Mouse (Mus musculus): ENCODE measurements around the gene Rap1gap. TPM values are rescaled to one million over a fixed set of nuclear protein-coding genes. Genes with fewer than 3 reads are reported as not detected.
A peak's percentile ranks its signal among the peaks of the same experiment; 100 is the strongest.

Rap1gap gene
- total RNA-seq, 2 experiments from 2014 or later, result 14.2 to 14.8 TPM

- peak; percentile 63 to 86 for DNase-seq
Measured at GRCm38 (mm10) chr4:137722692-137723427, 58.3 kb downstream of the Rap1gap start.

- peak in 1 of 2 experiments; percentile 47 for DNase-seq
Measured at GRCm38 (mm10) chr4:137723527-137723926, 59.0 kb downstream of the Rap1gap start.

DNA sequence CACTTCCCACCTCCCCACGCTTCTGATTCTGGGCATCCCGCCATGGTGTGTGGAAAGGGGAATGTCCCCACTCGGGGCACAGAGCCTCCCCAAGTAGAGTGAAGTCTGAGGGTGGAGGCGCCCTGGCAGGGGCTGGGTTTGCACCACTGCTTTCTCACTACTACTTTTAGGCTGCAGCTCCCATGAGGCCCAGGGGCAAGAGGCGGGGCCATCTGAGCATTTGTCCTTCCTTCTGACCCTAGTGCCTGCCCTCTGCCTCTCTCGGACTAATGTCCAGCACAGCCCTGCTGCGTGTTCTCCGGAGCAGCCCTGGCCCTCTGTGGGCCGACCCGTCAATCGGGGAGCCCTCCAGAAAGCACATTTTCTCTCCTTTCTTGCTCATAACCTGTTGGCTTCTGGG lies 59.7 kb downstream of the Rap1gap start:
- peak; percentile 80 to 88 for DNase-seq

DNA sequence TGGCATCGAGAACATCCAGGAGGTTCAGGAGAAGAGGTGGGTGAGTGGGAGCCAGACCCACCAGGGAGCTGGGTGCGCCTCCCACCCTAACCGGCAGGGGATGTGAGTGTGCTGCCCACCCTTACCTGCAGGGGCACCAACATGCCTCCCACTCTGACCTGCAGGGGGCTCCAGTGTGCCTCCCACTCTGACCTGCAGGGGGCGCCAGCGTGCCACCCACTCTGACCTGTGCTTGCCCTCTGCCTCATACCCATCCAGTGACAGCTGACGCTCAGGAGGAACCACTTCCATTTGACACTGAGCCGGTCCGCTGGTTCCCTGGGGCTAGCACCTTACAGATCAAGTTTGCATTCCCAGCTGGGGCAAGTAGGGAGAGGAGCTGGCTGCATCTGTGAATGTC lies 60.2 kb downstream of the Rap1gap start:
- peak; percentile 79 to 81 for DNase-seq

GRCm38 (mm10) chr4:137725541-137726145 lies 61.1 kb downstream of the Rap1gap start:
- DNase-seq, result no peak

DNA sequence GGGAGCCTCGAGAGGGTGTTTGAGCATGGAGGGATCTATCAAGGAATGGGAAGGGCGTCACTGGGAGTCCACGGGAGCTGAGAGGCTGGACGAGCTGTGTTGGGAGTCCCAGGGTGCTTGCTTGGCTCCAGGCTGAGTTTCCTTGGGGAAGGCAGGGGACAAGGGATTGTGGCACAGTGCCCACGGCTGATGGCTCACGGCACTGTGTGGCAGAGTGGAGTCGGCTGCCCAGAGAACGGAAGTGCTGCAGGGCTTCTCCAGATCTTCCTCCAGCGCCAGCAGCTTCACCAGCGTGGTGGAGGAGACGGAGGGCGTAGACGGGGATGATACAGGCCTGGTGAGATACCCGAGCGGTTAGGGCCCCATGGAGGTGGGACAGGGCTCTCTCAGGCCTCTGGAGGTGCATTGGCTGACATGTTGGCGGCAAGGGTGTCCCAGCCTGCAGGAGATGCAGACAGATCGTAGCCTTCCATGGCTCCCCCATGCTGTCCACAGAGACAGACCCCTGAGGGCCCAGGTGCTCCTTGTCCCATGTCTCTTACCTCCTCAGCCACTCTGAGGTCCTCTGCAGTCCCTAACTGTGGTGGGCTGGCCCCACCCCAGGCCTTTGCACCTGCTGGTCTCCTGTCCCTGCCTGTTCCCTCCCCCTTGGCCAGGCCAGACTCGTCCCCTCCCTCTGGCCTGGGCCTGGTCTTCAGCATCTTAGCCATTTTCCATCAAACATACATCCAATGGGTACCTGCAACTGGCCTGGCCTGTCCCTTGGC lies 62.4 kb downstream of the Rap1gap start:
- DNase-seq, result peak in 1 of 2 experiments; percentile 25

- no peak for DNase-seq
Measured at GRCm38 (mm10) chr4:137727506-137728187, 63.1 kb downstream of the Rap1gap start.

GRCm38 (mm10) chr4:137728399-137729154 lies 64.1 kb downstream of the Rap1gap start:
- peak in 1 of 2 experiments; percentile 30 for DNase-seq

GRCm38 (mm10) chr4:137729155-137729855 lies 64.8 kb downstream of the Rap1gap start:
- no peak for DNase-seq

GRCm38 (mm10) chr4:137730134-137730533 lies 65.6 kb downstream of the Rap1gap start:
- DNase-seq, result peak; percentile 87 to 97

GRCm38 (mm10) chr4:137730757-137731156 lies 66.2 kb downstream of the Rap1gap start:
- peak in 1 of 2 experiments; percentile 20 for DNase-seq

DNA sequence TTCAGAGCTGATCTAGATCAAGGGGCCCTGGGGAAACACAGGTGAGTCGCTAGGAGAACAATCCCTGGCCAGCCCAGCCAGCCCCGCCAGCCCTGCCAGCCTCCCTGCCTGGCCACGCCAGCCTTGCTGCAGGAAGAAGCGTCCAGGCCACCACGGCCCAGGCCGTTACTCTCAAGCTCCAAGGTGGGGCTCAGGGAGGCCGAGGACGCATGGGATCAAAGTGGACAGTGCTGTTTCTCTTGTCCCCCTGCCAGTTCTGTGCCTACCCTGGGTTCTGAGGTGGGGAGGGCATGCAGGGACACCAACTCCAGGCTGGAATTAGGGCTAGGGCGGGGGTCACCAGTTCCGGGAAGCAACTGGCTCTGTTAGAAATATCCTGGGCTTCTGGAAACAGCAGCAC lies 67.4 kb downstream of the Rap1gap start:
- DNase-seq, result no peak

- no peak for DNase-seq
Measured at GRCm38 (mm10) chr4:137732361-137732760, 67.8 kb downstream of the Rap1gap start.

DNA sequence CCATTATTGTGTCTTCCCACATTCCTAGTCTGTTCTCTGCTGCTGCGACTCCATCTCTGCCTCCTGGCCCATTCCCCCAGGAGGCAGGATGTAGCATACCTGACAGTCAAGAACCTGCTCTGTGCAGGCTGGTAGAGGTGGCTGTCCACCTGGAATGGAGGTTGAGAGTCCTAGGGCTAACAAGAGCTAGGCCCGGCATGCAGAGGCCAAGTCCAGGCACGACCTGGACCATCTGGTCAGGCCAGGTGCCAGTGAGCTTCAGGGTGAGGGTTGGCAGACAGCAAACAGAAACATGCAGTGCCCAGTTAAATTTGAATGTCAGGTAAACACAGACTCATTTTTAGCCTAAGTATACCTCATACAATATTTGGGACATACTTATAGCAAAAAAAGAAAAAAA lies 68.4 kb downstream of the Rap1gap start:
- no peak for DNase-seq

GRCm38 (mm10) chr4:137733459-137733858 lies 68.9 kb downstream of the Rap1gap start:
- DNase-seq, result no peak

DNA sequence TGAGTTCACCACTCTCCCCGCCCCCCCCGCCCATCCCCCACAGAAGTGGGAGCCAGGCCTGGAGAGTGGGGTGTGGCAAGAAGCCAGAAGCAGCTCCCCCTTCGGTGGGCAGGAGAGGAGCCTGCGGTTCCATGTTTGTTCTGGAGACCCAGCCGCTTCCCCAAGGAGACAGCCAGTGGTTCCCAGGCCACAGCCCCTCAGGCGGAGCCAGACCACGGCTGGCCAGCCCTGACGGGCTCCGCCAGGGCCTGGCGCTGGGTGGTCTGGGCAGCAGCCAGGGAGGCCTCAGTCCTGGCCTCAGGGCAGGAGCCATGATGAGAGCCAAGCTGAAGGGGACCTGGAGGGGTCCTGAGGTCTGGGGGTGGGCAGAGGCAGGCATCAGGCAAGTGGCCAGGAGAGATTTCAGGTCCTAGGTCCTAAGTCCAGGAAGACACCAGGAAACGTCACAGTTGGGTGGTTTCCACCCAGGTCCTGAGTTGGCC lies 71.7 kb downstream of the Rap1gap start:
- DNase-seq, result no peak

DNA sequence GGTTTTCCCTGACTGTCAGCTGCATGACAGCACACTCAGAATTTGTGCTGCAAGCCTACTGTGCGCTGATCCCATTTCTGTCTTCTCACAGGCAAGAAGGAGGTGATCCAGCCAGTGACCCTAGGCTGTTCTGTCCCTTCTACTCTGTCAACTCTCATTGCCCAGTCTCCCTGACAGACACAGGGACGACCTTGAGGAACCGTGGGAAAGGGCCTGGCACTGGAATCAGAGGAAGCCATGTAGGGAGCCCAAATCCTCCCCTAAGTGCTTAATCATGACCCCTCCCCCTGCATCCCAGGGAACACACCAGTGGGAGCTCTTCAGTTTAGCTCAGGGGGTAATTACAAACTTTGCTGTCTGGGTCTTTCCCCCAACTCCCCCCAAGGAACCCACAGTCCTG lies 73.2 kb downstream of the Rap1gap start:
- DNase-seq, result no peak

- peak; percentile 22 to 52 for DNase-seq
Measured at GRCm38 (mm10) chr4:137739151-137739923, 74.8 kb downstream of the Rap1gap start.

GRCm38 (mm10) chr4:137740350-137740749 lies 75.8 kb downstream of the Rap1gap start:
- DNase-seq, result no peak

DNA sequence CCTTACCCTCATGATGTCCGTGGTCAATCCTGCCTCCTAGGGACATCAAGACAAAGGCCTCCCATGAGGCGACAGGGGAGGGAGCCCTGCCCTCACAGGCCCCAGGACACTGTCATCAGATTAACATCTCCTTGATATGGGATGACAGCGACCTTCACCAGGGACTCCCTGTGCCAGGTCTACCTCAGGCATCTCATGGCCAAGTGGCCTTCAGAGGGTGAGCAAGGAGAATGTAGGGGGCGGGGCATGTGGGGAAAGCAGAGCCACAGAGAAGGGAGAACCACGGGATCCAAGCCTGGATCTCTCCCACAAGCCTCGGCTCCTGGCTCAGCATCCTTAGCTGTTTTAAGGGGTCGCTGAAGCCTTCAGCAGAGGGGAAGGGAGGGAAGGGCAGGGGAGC lies 79.3 kb downstream of the Rap1gap start:
- no peak for DNase-seq
